Mouse (Mus musculus) testis, postnatal 14 days (tissue): Measurements from ENCODE around the gene Helz.
"Not testable (repeated sequence)": the region's sequence is repeated elsewhere in the genome, so short reads cannot be mapped to it uniquely, and the experiment has no call there.

Source experiments
- DNase-seq: peaks from one replicate; pipeline ENCODE4 v3.0.0; 2021; ENCODE audit warnings: low spot score

Helz gene

GRCm38 (mm10) chr11:107547351-107548203 lies at the start of gene Helz:
Gene Helz, plus strand, starts transcription at chr11:107547930.
- DNase-seq = peak; percentile 75

- no peak for DNase-seq
These were observed 44.9 kb upstream of the Helz start for GRCm38 (mm10) chr11:107502801-107503200.

- not testable (repeated sequence) for DNase-seq
These were observed 43.4 kb upstream of the Helz start for GRCm38 (mm10) chr11:107504364-107504763.

GRCm38 (mm10) chr11:107506260-107506659 lies 41.5 kb upstream of the Helz start:
- DNase-seq = no peak

- no peak for DNase-seq
These were observed 37.9 kb upstream of the Helz start for GRCm38 (mm10) chr11:107509631-107510338.

GRCm38 (mm10) chr11:107510362-107511269 lies 37.1 kb upstream of the Helz start:
- DNase-seq = peak; percentile 46

GRCm38 (mm10) chr11:107511954-107512353 lies 35.8 kb upstream of the Helz start:
- DNase-seq = peak; percentile 62

GRCm38 (mm10) chr11:107513047-107513446 lies 34.7 kb upstream of the Helz start:
- DNase-seq = peak; percentile 60

- DNase-seq = no peak
These were observed 31.3 kb upstream of the Helz start for GRCm38 (mm10) chr11:107516387-107516786.

- DNase-seq = no peak
These were observed 28.9 kb upstream of the Helz start for GRCm38 (mm10) chr11:107518645-107519429.

- DNase-seq = peak; percentile 65
These were observed 26.6 kb upstream of the Helz start for GRCm38 (mm10) chr11:107521153-107521552.

- no peak for DNase-seq
These were observed 22.8 kb upstream of the Helz start for GRCm38 (mm10) chr11:107524966-107525365.

- DNase-seq = no peak
These were observed 20.1 kb upstream of the Helz start for GRCm38 (mm10) chr11:107527632-107528031.

- no peak for DNase-seq
These were observed 18.4 kb upstream of the Helz start for GRCm38 (mm10) chr11:107529320-107529719.

- DNase-seq = peak; percentile 65
These were observed 16.3 kb upstream of the Helz start for GRCm38 (mm10) chr11:107531445-107531844.

- DNase-seq = no peak
These were observed 15.5 kb upstream of the Helz start for GRCm38 (mm10) chr11:107532271-107532670.

- no peak for DNase-seq
These were observed 8.7 kb upstream of the Helz start for GRCm38 (mm10) chr11:107538994-107539393.

GRCm38 (mm10) chr11:107540339-107540738 lies 7.4 kb upstream of the Helz start:
- DNase-seq = no peak

- no peak for DNase-seq
These were observed 1.8 kb upstream of the Helz start for GRCm38 (mm10) chr11:107545747-107546476.

GRCm38 (mm10) chr11:107546667-107547301 lies 946 bp upstream of the Helz start:
- DNase-seq = peak; percentile 51
